Mouse (Mus musculus): ENCODE results near the gene Tial1.

Tial1 gene

GRCm38 (mm10) chr7:128461285-128462215, at the start of gene Tial1:
TSS of gene Tial1 (minus strand) at chr7:128461717.
- DNase-seq (ENCODE audit: low spot score), result peak; percentile 99

- no peak for DNase-seq (ENCODE audit: low spot score)
Measured at GRCm38 (mm10) chr7:128504091-128504490, 42.6 kb upstream of the Tial1 start.

GRCm38 (mm10) chr7:128499801-128500200, 38.3 kb upstream of the Tial1 start:
- DNase-seq (ENCODE audit: low spot score), result no peak

GRCm38 (mm10) chr7:128494546-128494945, 33.0 kb upstream of the Tial1 start:
- DNase-seq (ENCODE audit: low spot score), result no peak

GRCm38 (mm10) chr7:128488986-128489385, 27.5 kb upstream of the Tial1 start:
- no peak for DNase-seq (ENCODE audit: low spot score)

GRCm38 (mm10) chr7:128474322-128474721, 12.8 kb upstream of the Tial1 start:
- peak; percentile 84 for DNase-seq (ENCODE audit: low spot score)

- DNase-seq (ENCODE audit: low spot score), result no peak
Measured at GRCm38 (mm10) chr7:128462406-128462805, 889 bp upstream of the Tial1 start.

- DNase-seq (ENCODE audit: low spot score), result no peak
Measured at GRCm38 (mm10) chr7:128460865-128461228, 670 bp downstream of the Tial1 start.

- peak; percentile 49 for DNase-seq (ENCODE audit: low spot score)
Measured at GRCm38 (mm10) chr7:128460131-128460864, 1.2 kb downstream of the Tial1 start.

GRCm38 (mm10) chr7:128459791-128460130, 1.8 kb downstream of the Tial1 start:
- DNase-seq (ENCODE audit: low spot score), result peak; percentile 22

GRCm38 (mm10) chr7:128458011-128458410, 3.5 kb downstream of the Tial1 start:
- no peak for DNase-seq (ENCODE audit: low spot score)

GRCm38 (mm10) chr7:128452731-128453130, 8.8 kb downstream of the Tial1 start:
- no peak for DNase-seq (ENCODE audit: low spot score)

- no peak for DNase-seq (ENCODE audit: low spot score)
Measured at GRCm38 (mm10) chr7:128440584-128440983, 20.9 kb downstream of the Tial1 start.

- no peak for DNase-seq (ENCODE audit: low spot score)
Measured at GRCm38 (mm10) chr7:128439251-128439650, 22.3 kb downstream of the Tial1 start.

GRCm38 (mm10) chr7:128438131-128438530, 23.4 kb downstream of the Tial1 start:
- DNase-seq (ENCODE audit: low spot score), result no peak

GRCm38 (mm10) chr7:128433213-128433612, 28.3 kb downstream of the Tial1 start:
- peak; percentile 38 for DNase-seq (ENCODE audit: low spot score)

- no peak for DNase-seq (ENCODE audit: low spot score)
Measured at GRCm38 (mm10) chr7:128432574-128432973, 28.9 kb downstream of the Tial1 start.

GRCm38 (mm10) chr7:128422491-128422890, 39.0 kb downstream of the Tial1 start:
- no peak for DNase-seq (ENCODE audit: low spot score)

GRCm38 (mm10) chr7:128421701-128422100, 39.8 kb downstream of the Tial1 start:
- no peak for DNase-seq (ENCODE audit: low spot score)

GRCm38 (mm10) chr7:128419690-128420089, 41.8 kb downstream of the Tial1 start:
- DNase-seq (ENCODE audit: low spot score), result no peak

GRCm38 (mm10) chr7:128417930-128418779, 43.4 kb downstream of the Tial1 start, which contains the start of gene Rgs10:
TSS of gene Rgs10 (minus strand) at chr7:128418758.
- peak; percentile 69 for DNase-seq (ENCODE audit: low spot score)

Data from retina, embryonic 14.5 days (tissue).